ENCODE assay signal across 29 mouse cellular contexts in genomic region chr17:86839308-86839707, GRCm38 (mm10).
DNase-seq lines count a peak whose midpoint lies in the region; ATAC-seq lines count a peak whose summit lies in the region.
"Had no signal": no experiment of that assay in that cellular context is flagged by ENCODE, and none has a peak within 500 bp of the region (broad histone marks: within the 10 kb centered on the region; RNA-seq: fewer than 3 reads in every experiment).

No protein-coding gene starts in this region.

- H3K4me1 ChIP-seq in forebrain, embryonic 14.5 days (ENCODE audit: control insufficient read depth, insufficient read depth, low read length), result 0 out of 2 replicates have a peak, but pooled peaks cover 2% of the 10 kb centered on the region
- H3K4me1 ChIP-seq in forebrain, embryonic 13.5 days, result no peaks in the 10 kb centered on the region
- no peaks in the 10 kb centered on the region for H3K4me1 ChIP-seq in limb, embryonic 11.5 days (ENCODE audit: control insufficient read depth, insufficient read depth, low read length)
- no peaks in the 10 kb centered on the region for H3K4me1 ChIP-seq in limb, embryonic 10.5 days
- H3K4me1 ChIP-seq in embryonic facial prominence, embryonic 10.5 days, result no peaks in the 10 kb centered on the region
- H3K4me1 ChIP-seq: embryonic facial prominence, embryonic 13.5 days; forebrain, embryonic 12.5 days; heart, embryonic 12.5 days; heart, embryonic 15.5 days; hindbrain, embryonic 10.5 days; hindbrain, embryonic 13.5 days had no signal

- H3K4me3 ChIP-seq in forebrain, embryonic 14.5 days (ENCODE audit: low read depth, low read length), result no peak overlapping the region
- H3K4me3 ChIP-seq in forebrain, embryonic 13.5 days, result no peak overlapping the region
- H3K4me3 ChIP-seq in limb, embryonic 11.5 days (ENCODE audit: low read depth, low read length), result no peak overlapping the region
- no peak overlapping the region for H3K4me3 ChIP-seq in limb, embryonic 10.5 days
- no peak overlapping the region for H3K4me3 ChIP-seq in embryonic facial prominence, embryonic 10.5 days
- H3K4me3 ChIP-seq: embryonic facial prominence, embryonic 13.5 days; erythroblast, embryonic 14.5 days; forebrain, embryonic 12.5 days; gastrocnemius, adult 2 months; heart, embryonic 12.5 days; heart, embryonic 15.5 days; hindbrain, embryonic 10.5 days; hindbrain, embryonic 13.5 days had no signal

- 39% methylated on average over 5 of the region's 5 CpGs for WGBS in forebrain, embryonic 14.5 days
- 42% methylated on average over 5 of the region's 5 CpGs for WGBS in forebrain, embryonic 13.5 days
- 86% methylated on average over 5 of the region's 5 CpGs for WGBS in limb, embryonic 11.5 days
- WGBS in limb, embryonic 10.5 days, result 81% methylated on average over 5 of the region's 5 CpGs
- WGBS in embryonic facial prominence, embryonic 10.5 days, result 74% methylated on average over 5 of the region's 5 CpGs

- H3K27me3 ChIP-seq in forebrain, embryonic 14.5 days (replicated peaks; ENCODE audit: control insufficient read depth, insufficient read depth, low read length), result no peaks in the 10 kb centered on the region
- H3K27me3 ChIP-seq in forebrain, embryonic 13.5 days, result no peaks in the 10 kb centered on the region
- no peaks in the 10 kb centered on the region for H3K27me3 ChIP-seq in limb, embryonic 11.5 days (ENCODE audit: control insufficient read depth, insufficient read depth, low read length)
- H3K27me3 ChIP-seq in limb, embryonic 10.5 days (ENCODE audit: low read depth, poor library complexity, severe bottlenecking), result no peaks in the 10 kb centered on the region
- no peaks in the 10 kb centered on the region for H3K27me3 ChIP-seq in embryonic facial prominence, embryonic 10.5 days (replicated peaks; ENCODE audit: low read depth, poor library complexity, severe bottlenecking)
- H3K27me3 ChIP-seq: embryonic facial prominence, embryonic 13.5 days; forebrain, embryonic 12.5 days; heart, embryonic 12.5 days; heart, embryonic 15.5 days; hindbrain, embryonic 13.5 days had no signal

- H3K27ac ChIP-seq in forebrain, embryonic 14.5 days (ENCODE audit: low read depth, low read length), result no peak overlapping the region
- no peak overlapping the region for H3K27ac ChIP-seq in forebrain, embryonic 13.5 days
- no peak overlapping the region for H3K27ac ChIP-seq in limb, embryonic 11.5 days (replicated peaks; ENCODE audit: low read depth, low read length)
- H3K27ac ChIP-seq in limb, embryonic 10.5 days, result no peak overlapping the region
- no peak overlapping the region for H3K27ac ChIP-seq in embryonic facial prominence, embryonic 10.5 days (replicated peaks)
- H3K27ac ChIP-seq: embryonic facial prominence, embryonic 13.5 days; forebrain, embryonic 12.5 days; gastrocnemius, adult 2 months; heart, embryonic 15.5 days; hindbrain, embryonic 10.5 days; hindbrain, embryonic 13.5 days had no signal

- no peak overlapping the region for H3K9ac ChIP-seq in forebrain, embryonic 14.5 days (ENCODE audit: low read length)
- no peak overlapping the region for H3K9ac ChIP-seq in forebrain, embryonic 13.5 days
- no peak overlapping the region for H3K9ac ChIP-seq in limb, embryonic 11.5 days (ENCODE audit: low read length)
- H3K9ac ChIP-seq: embryonic facial prominence, embryonic 13.5 days; forebrain, embryonic 12.5 days; forebrain, postnatal 0 days; heart, embryonic 12.5 days; heart, embryonic 15.5 days; hindbrain, embryonic 13.5 days had no signal

- no peaks in the 10 kb centered on the region for H3K36me3 ChIP-seq in forebrain, embryonic 14.5 days (ENCODE audit: control insufficient read depth, insufficient read depth, low read length)
- no peaks in the 10 kb centered on the region for H3K36me3 ChIP-seq in forebrain, embryonic 13.5 days (ENCODE audit: poor library complexity, severe bottlenecking)
- no peaks in the 10 kb centered on the region for H3K36me3 ChIP-seq in limb, embryonic 11.5 days (ENCODE audit: control insufficient read depth, insufficient read depth, low read length)
- H3K36me3 ChIP-seq in limb, embryonic 10.5 days, result no peaks in the 10 kb centered on the region
- H3K36me3 ChIP-seq in embryonic facial prominence, embryonic 10.5 days (replicated peaks), result no peaks in the 10 kb centered on the region
- H3K36me3 ChIP-seq: embryonic facial prominence, embryonic 13.5 days; forebrain, embryonic 12.5 days; heart, embryonic 12.5 days; heart, embryonic 15.5 days; hindbrain, embryonic 10.5 days; hindbrain, embryonic 13.5 days had no signal

- peak; percentile 15 for DNase-seq in forebrain, embryonic 14.5 days (ENCODE audit: low spot score)
- DNase-seq in limb, embryonic 11.5 days (ENCODE audit: low spot score), result peak; percentile 4
- DNase-seq in limb, embryonic 10.5 days (ENCODE audit: low spot score), result no peak
- DNase-seq in Muller cell, postnatal 12 days (ENCODE audit: inconsistent ontology term), result peak; percentile 74
- DNase-seq in retina, postnatal 1 day, result peak; percentile 93
- no peak for DNase-seq in right cerebral cortex, postnatal 25 days
- DNase-seq in embryonic facial prominence, embryonic 10.5 days (ENCODE audit: low spot score), result no peak
- DNase-seq: adrenal gland, postnatal 10 days; adrenal gland, postnatal 36 days; cerebellum, adult 11 months; cerebellum, adult 2 months; cerebellum, adult 9-11 months; cerebellum, postnatal 25 days; forebrain, postnatal 0 days; gastrocnemius, adult 2 months; gastrocnemius, postnatal 14 days; heart, adult 18-20 months; heart, postnatal 10 days; heart, postnatal 36 days had no signal

- H3K4me2 ChIP-seq in forebrain, embryonic 14.5 days (ENCODE audit: low read length), result no peak overlapping the region
- H3K4me2 ChIP-seq in forebrain, embryonic 13.5 days, result no peak overlapping the region
- H3K4me2 ChIP-seq in limb, embryonic 11.5 days (ENCODE audit: low read depth, severe bottlenecking), result no peak overlapping the region
- H3K4me2 ChIP-seq: embryonic facial prominence, embryonic 13.5 days; forebrain, embryonic 12.5 days; heart, embryonic 12.5 days; heart, embryonic 15.5 days; hindbrain, embryonic 13.5 days had no signal

- ATAC-seq in forebrain, embryonic 14.5 days, result no peak
- no peak for ATAC-seq in forebrain, embryonic 13.5 days
- no peak for ATAC-seq in limb, embryonic 11.5 days (ENCODE audit: insufficient number of reproducible peaks, low FRiP score, low TSS enrichment, low read depth)
- ATAC-seq: forebrain, postnatal 0 days; hindbrain, embryonic 16.5 days; Patski had no signal

- H3K9me3 ChIP-seq in forebrain, embryonic 14.5 days (replicated peaks; ENCODE audit: control insufficient read depth, low read length), result no peaks in the 10 kb centered on the region
- H3K9me3 ChIP-seq in forebrain, embryonic 13.5 days (replicated peaks), result no peaks in the 10 kb centered on the region
- no peaks in the 10 kb centered on the region for H3K9me3 ChIP-seq in limb, embryonic 11.5 days (ENCODE audit: control insufficient read depth, low read length)
- no peaks in the 10 kb centered on the region for H3K9me3 ChIP-seq in limb, embryonic 10.5 days (replicated peaks)
- H3K9me3 ChIP-seq in embryonic facial prominence, embryonic 10.5 days, result no peaks in the 10 kb centered on the region
- H3K9me3 ChIP-seq: embryonic facial prominence, embryonic 13.5 days; forebrain, embryonic 12.5 days; heart, embryonic 12.5 days; heart, embryonic 15.5 days; hindbrain, embryonic 10.5 days; hindbrain, embryonic 13.5 days had no signal

Comparison
In these comparisons a context has a peak if more than half of its experiments do, and no peak if none do; other contexts are left out.
1. DNase-seq: peak in forebrain, embryonic 14.5 days (single experiment), limb, embryonic 11.5 days (single experiment), Muller cell, postnatal 12 days (single experiment) and retina, postnatal 1 day (single experiment); none in limb, embryonic 10.5 days (single experiment), right cerebral cortex, postnatal 25 days (single experiment) and embryonic facial prominence, embryonic 10.5 days (single experiment).